Mouse (Mus musculus): ENCODE measurements around the gene Trim75. TPM values are rescaled to one million over a fixed set of nuclear protein-coding genes. Genes with fewer than 3 reads are reported as not detected.
"Not testable (repeated sequence)": the region's sequence is repeated elsewhere in the genome, so short reads cannot be mapped to it uniquely, and the experiment has no call there.

Gene Trim75
- total RNA-seq (2021) = not detected

DNA sequence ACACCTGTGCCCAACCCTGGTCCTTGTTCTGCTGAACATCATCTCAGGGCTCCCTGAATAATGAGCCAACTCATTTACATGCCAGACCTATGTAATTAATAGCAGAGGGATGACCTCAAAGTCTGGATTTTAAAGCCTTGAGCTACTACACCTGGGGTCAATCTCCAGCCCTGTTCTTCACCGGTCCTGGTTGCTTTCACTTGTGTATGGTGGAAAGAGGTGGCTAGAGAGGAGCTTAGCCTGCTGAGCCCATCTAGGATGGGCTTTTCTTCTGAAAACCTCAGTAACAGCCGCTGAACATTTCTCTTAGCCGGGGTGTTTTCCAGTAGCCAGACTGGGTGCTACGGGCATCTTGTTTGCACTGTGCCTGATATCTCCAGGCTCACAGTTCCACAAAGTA, at the start of gene Trim75:
TSS of gene Trim75 (minus strand) at position 101 of the 400 bp plus-strand sequence.
- no peak for DNase-seq (ENCODE audit: extremely low spot score in 1 of 2, low spot score in 2 of 2)
- intact Hi-C loops (cut with DNase I) = no loop called here

DNA sequence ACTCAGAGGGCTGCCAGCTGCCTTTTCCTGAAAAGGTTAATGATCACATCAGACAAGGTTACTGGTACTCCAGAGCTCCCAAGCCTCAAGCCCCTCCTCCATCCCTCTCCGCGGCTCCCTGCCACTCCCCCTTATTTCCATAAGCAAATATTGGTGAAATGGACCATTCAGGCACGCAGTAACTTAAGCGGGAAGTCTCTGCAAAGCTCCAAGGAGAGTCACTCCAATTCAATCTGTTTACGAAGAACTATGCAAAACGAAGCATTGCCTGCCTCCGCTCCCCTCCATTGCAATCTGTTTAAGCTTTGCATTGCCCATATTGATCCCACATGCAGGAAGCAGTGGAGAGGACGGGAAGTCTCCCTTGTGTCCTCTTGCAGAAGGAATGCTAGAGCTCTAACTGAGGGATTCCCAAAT, 49.5 kb upstream of the Trim75 start, which contains the start of gene Apela:
TSS of gene Apela (minus strand) at position 220 of the 417 bp plus-strand sequence.
- DNase-seq (ENCODE audit: extremely low spot score in 1 of 2, low spot score in 2 of 2) = no peak
- intact Hi-C loops (cut with DNase I) = no loop called here

DNA sequence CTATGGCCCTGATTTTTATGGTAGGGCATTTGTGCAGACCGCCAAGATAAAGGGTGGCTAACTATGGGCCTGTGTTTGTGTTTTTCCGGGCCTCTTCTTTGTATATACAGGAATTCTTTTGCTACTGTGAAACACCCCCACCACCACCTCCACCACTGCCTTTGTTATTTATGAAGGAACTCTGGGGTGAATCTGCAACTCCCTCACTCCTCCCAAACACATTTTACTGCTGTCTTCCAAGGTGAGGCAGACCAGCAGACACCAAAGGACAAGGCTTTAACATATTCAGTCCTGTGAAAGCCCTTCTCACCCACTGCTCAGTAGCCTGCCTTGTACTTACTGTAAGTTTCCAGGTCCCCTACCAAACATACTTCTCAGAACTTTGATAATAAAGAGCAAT, 46.5 kb upstream of the Trim75 start:
- no peak for DNase-seq (ENCODE audit: extremely low spot score in 1 of 2, low spot score in 2 of 2)
- intact Hi-C loops (cut with DNase I) = no loop called here

DNA sequence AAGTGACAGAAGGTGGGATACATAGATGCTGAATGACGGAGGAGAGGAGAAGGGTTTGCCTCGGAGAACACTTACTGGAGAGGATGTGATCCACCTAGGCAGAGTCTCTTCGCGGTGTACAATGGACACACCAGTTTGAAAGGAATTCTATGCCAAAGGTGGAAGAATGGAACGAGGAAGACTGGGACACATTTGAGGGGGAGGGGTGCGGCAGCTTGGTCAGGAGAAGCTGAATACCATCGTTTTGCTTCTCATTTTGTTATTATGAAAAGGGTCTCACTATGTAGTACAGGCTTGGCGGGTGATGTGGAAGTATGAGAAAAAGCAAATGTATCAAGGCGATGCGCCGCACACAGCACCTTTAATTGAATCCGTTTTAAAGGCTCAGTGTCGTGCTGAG, 45.4 kb upstream of the Trim75 start:
- no peak for DNase-seq (ENCODE audit: extremely low spot score in 1 of 2, low spot score in 2 of 2)
- intact Hi-C loops (cut with DNase I) = no loop called here

DNA sequence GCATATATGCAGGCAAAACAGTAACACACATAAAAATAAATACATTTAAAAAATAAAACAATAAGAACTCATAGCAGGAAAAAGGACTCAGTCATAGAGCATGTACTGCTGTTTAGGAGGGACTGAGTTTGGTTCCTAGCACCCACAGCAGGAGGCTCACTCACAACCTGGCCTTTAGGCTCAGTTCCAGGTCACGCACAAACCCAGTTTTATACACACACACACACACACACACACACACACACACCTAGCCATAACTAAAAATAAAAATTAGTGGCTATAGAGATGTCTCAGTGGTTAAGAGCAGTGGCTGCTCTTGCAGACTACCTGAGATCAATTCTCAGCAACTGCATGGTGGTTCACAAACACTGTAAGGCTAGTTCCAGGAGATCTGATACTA, 44.5 kb upstream of the Trim75 start:
- intact Hi-C loops (cut with DNase I) = no loop called here
- DNase-seq (ENCODE audit: extremely low spot score in 1 of 2, low spot score in 2 of 2) = no peak

DNA sequence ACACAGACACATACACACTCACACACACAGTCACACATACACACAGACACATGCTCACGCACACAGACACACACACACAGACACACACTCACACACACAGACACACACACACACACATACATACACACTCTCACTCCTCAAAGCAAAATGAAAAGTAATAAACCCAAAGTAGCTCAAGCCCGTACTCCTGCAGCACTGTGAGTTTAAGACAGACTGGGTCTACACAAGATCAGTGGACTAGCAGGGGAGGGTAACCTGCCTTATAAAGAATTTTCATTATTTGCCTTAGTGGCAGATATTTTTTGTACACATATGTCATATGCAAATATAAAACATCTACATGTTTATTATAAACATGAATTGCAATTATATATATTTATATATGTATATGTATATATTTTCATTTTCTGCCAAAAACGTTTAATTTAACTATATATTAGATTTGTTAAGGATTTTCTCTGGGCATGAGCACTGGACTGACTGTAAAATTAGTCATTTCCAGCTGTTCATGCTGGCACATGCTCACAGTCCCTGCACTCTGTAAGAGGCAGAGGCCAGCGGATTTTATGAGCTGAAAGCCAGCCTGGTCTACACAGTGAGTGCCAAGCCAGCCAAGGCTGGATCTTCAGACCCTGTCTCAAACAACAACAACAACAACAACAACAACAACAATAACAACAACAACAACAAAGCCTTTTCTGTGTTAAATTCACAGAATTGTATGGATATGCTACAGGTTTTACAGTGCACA, 43.3 kb upstream of the Trim75 start:
- no peak for DNase-seq (ENCODE audit: extremely low spot score in 1 of 2, low spot score in 2 of 2)
- intact Hi-C loops (cut with DNase I) = no loop called here

DNA sequence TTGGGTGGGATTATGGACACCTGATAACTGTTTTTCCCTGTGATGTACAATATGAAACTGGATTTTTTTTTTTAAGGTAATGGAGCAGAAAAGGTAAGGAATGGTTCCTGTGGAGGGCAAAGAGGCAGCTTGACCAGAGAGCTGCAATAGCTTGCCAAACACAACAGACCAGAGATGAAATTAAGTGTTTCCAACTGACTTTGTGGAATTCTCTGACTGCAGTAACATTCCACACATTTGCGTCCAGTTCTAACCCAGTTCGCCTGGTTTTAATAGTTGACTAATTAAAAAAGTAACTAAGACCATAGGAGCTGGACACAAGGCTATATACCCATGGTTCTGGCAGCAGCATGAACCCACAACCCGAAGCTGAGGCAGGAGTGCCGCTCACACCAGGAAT, 42.1 kb upstream of the Trim75 start:
- intact Hi-C loops (cut with DNase I) = no loop called here
- DNase-seq (ENCODE audit: extremely low spot score in 1 of 2, low spot score in 2 of 2) = no peak

DNA sequence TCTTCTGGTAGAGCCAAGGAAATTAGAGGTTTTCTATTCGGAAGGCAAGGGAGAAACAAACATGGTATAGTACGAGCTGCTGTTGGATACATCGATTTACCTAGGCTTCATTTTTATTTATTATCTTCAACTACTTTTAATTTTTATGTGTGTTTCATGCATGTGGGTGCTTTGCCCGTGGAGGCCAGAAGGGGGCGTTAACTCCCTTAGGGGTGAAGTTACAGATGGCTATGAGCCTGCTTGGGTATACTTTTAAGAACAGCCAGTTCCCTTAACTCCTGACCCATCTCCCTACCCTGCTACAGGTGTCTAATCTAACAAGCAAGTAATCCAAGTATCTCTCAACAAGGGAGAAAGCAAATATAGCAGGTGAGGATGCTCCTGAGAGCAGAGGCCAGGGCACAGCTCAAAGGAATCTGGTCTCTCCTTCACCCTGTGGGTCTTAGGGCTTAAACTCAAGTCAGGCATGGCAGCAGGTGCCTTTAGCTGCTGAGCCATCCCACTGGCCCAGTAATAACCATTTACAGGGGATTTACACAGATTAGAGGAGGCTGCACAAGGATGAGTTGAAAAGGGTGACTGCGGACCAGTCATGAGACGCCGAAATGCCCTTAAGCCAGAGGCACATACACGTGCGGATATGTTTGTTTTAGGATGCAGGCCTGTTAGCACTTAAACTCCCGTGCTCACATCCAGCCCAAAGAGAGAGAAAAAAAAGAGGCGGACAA, 41.5 kb upstream of the Trim75 start:
- intact Hi-C loops (cut with DNase I) = no loop called here
- no peak for DNase-seq (ENCODE audit: extremely low spot score in 1 of 2, low spot score in 2 of 2)

DNA sequence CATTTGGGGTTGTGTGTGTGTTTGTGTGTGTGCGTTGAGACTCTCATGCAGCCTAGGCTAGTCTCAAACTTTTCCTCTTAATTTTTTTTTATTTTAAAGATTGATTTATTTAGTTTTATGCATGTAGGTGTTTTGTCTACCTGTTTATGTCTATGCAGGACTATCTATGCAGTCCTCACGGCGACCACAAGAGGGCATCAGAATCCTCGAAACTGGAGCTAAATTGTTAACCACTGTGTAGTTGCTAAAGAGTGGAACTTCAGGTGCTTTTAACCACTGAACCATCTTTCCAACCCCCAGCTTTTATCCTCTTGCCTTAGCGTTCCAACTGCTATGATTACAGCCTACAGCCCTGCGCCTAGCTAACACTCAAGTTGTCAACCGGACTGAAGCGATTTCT, 34.9 kb upstream of the Trim75 start:
- DNase-seq (ENCODE audit: extremely low spot score in 1 of 2, low spot score in 2 of 2) = peak; percentile 7 to 51
- intact Hi-C loops (cut with DNase I) = loop anchor here (1.0 kb wide), 1 partner anchor 88 kb away; no protein-coding TSS in a partner anchor

DNA sequence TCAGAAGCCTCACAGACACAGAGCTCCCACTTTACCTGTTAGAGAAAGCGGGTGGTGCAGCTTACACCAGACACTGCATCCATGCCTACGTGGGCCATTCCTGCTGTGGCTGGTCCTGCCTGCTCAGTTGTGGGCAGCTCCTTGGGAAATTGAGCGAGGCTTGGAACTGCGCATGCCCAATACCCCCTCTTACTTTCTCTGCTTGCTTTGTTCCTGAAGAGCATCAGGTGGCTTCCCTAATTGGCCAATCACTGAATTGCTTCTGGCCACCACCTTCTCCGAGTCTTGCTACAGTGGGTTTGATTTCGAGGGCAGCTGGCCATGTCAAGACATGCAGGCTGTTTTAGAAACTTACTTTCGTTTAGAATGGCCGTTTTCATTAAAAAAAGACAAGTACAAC, 30.8 kb upstream of the Trim75 start, which contains the start of the genes Trim61 and Trim60:
TSS of gene Trim61 (minus strand) at position 101 of the 400 bp plus-strand sequence.
TSS of gene Trim60 (minus strand) at position 162 of the 400 bp plus-strand sequence.
- DNase-seq (ENCODE audit: extremely low spot score in 1 of 2, low spot score in 2 of 2) = no peak
- intact Hi-C loops (cut with DNase I) = no loop called here

DNA sequence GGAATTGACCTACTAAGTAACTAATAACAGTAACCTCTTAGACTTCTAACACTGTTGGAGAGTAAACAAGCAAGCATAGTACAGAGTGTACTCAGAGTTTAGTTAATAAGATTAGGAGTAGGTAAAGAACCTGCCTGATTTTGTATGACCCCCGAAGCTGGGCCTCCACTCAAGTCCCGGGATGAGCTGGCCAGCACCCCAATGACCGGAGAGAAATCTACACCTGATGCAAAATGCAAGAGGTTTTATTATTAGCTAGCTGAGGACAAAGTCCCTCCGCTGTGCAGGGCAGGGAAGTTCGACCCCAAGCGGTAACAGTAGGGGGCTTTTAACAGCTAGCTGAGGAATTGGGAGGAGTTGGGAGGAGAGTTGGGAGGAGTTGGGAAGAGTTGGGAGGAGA, 20.0 kb upstream of the Trim75 start:
- DNase-seq (ENCODE audit: extremely low spot score in 1 of 2, low spot score in 2 of 2); intact Hi-C loops (cut with DNase I): not testable (repeated sequence)

DNA sequence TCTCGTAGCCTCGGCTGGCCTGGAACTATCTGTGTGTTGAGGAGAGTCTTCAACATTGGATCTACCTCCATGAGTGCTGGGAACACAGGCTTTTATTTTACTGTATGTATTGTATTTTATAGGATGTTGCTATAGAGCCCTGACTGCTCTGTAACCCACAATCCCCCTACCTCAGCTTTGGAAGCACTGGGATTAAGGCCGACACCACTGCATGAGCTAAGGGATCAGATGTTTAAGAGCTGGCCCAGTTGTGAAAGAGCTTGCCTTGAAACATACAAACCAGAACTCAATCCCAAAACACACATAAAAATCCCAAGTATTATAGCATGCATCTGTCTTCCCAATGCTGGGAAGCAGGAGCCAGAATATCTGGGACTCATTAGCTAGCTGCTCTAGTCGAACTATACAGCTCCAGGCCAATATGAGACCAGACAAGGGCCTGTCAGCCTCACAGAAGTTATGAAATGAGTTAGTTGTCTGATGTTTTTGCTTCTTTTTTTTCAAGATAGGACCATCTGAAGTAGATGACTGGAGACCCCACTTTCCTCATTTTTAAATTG, 11.3 kb upstream of the Trim75 start:
- intact Hi-C loops (cut with DNase I) = no loop called here
- no peak for DNase-seq (ENCODE audit: extremely low spot score in 1 of 2, low spot score in 2 of 2)

DNA sequence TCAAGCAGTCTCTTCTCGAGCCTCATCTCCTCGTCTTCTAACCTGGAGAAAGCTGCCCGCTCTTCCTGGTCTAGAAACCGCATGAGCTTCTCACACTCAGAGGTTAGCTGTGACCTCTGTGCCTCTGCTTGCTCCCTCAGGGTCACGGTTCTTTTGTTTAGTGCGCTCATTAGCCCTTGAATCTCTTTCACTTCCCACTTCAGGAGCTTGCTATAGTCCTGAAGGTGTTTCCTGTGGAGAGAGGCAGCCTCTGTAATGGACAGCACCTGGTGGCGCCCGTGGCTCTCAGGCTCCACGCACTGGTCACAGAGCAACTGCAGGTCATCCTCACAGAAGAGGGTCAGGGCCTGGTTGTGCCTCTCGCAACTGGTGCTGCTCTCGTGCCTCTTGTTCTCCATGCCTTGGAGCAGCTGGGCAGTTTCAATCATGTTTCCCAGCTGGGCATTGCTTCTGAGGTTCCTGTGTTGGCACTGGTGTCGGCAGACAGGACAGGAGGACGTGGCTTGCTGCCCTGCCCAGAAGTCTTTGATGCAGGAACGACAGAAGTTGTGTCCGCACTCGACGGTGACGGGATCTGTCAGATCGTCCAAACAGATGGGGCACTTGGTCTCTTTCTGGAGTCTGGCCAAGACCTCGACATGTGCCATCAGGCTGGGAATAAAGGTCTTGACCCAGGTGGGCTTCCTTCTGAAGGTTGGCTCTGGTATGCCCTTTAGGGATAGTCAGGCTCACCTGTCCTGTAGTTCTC, 4.3 kb downstream of the Trim75 start:
- no peak for DNase-seq (ENCODE audit: extremely low spot score in 1 of 2, low spot score in 2 of 2)

DNA sequence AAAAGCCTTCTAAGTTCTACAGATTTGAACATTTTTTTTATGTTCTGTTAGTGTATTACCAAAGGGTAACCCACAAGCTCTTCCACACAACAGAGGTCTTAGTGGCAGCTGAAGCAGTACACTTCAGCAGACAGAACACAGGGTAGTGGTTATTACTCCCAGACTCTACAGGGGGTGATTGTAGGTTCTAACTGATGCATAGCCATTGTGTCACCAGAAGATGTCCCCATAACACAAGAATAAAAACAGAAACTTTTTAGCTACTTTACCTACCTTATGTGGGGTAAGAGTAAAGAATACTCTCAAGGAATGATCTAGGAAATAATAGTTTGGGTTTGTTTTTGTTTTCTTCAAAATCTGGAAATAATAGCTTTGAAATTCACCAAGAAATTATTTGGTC, 24.8 kb downstream of the Trim75 start:
- intact Hi-C loops (cut with DNase I) = loop anchor here (10.0 kb wide), 2 partner anchors 152 to 1532 kb away; no protein-coding TSS in a partner anchor
- DNase-seq (ENCODE audit: extremely low spot score in 1 of 2, low spot score in 2 of 2) = no peak

More for the DNA sequence above, 4.3 kb downstream of the Trim75 start:
- intact Hi-C loops (cut with DNase I) = no loop called here

DNA sequence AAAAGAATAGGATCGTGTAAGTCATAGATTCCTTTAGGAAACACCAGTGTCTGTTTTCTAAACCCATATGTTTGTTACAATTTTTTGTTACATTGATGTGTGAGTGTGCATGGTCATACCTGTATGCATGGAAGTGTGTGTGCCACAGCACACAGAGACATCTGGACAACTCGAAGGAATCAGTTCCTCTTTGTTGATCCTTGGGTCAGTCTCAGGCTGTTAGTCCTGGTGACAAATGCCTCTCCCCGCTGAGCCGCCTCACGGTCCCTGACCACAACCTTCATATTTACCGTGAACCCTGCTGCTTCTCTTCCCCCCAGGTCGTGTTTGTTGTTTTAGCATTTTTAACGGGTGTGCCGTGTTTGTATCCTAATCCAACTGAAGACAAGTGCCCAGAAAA, 28.6 kb downstream of the Trim75 start:
- intact Hi-C loops (cut with DNase I) = no loop called here
- no peak for DNase-seq (ENCODE audit: extremely low spot score in 1 of 2, low spot score in 2 of 2)

DNA sequence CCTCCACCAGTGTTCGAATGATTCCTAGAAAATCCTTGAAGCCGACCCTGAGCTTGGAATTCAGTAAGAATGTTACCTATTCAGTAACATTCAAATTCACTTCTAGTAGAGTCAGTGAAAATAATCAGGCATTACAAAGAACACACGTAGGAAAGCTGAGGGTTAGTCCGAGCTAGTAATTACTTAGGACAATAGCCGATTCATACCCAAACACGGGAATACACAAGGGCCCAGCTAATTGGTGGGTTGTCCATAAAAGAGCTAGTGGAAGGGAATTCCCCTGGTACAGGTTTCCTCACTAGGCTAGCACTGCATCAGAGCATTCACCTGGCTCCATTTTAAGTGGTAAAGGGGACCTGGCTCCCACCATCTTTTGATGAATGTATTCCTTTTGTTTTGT, 35.5 kb downstream of the Trim75 start:
- intact Hi-C loops (cut with DNase I) = no loop called here
- DNase-seq (ENCODE audit: extremely low spot score in 1 of 2, low spot score in 2 of 2) = no peak

DNA sequence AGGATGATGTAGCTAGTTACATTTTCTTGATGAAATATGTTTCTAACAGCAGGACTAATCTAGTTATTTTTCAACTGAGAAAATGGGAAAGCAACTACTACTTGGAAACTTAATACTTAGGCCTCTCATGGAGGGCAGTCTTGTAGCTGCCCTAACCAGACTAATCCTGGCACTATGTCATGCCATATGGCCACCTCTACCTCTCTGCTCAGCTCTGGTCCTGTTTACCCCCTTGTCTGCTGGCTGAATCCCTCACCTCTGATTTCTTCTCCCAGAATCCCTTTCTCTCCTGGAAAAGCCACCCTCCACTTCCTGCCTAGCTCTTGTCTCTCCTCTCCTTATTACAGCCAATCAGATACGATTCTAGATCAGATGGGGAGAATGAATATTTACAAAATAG, 39.3 kb downstream of the Trim75 start:
- no peak for DNase-seq (ENCODE audit: extremely low spot score in 1 of 2, low spot score in 2 of 2)
- intact Hi-C loops (cut with DNase I) = loop anchor here (10.0 kb wide), 1 partner anchor 924 kb away; no protein-coding TSS in a partner anchor

DNA sequence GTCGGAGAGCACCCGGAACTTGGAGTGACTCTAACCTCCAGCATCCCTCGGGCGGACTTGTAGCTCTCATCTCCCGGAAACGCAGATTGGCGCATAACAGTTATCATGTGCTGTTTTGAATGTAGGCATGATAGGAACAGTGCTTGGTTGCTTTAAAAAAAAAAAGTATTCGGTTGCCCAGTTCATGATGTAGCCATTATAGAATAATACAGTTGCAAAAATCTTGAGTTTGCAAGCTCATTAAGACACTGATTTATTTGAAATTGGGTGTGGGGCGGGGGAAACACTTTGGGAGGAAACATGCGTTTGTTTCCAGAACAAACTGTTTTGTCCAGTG, 40.0 kb downstream of the Trim75 start:
- DNase-seq (ENCODE audit: extremely low spot score in 1 of 2, low spot score in 2 of 2) = no peak

More for the DNA sequence above, 40.0 kb downstream of the Trim75 start:
- intact Hi-C loops (cut with DNase I) = loop anchor here (10.0 kb wide), 1 partner anchor 923 kb away; no protein-coding TSS in a partner anchor
